Mouse (Mus musculus): ENCODE data around the gene Mis12. TPM values are rescaled to one million over a fixed set of nuclear protein-coding genes. Genes with fewer than 3 reads are reported as not detected.
A peak's percentile ranks its signal among the peaks of the same experiment; 100 is the strongest.

The Mis12 gene
- total RNA-seq, 2 experiments from 2014 or later, result 6.5 to 6.9 TPM

- intact Hi-C loops (cut with DNase I), result no loop called here
- DNase-seq, result peak in 1 of 2 experiments; percentile 7
Observed at GRCm38 (mm10) chr11:71012743-71013142, 6.7 kb upstream of the Mis12 start.

- no peak for DNase-seq
- intact Hi-C loops (cut with DNase I), result no loop called here
Observed at GRCm38 (mm10) chr11:71017051-71017450, 2.4 kb upstream of the Mis12 start.

GRCm38 (mm10) chr11:71018416-71019200 is 803 bp upstream of the Mis12 start:
- DNase-seq, result no peak
- intact Hi-C loops (cut with DNase I), result loop anchor here (2.0 kb wide), 1 partner anchor 14 kb away; the partner anchor contains the start of gene Dhx33

GRCm38 (mm10) chr11:71028280-71028679 is 8.9 kb downstream of the Mis12 start:
- DNase-seq, result no peak
- intact Hi-C loops (cut with DNase I), result loop anchor here (10.0 kb wide), 1 partner anchor 117 kb away; the partner anchor contains the start of gene Nlrp1a

- no peak for DNase-seq
- intact Hi-C loops (cut with DNase I), result loop anchor here (10.0 kb wide), 1 partner anchor 115 kb away; the partner anchor contains the start of gene Nlrp1a
Observed at GRCm38 (mm10) chr11:71029403-71030118, 10.2 kb downstream of the Mis12 start.

- intact Hi-C loops (cut with DNase I), result no loop called here
Observed at GRCm38 (mm10) chr11:71032070-71032469, 12.7 kb downstream of the Mis12 start.

GRCm38 (mm10) chr11:71032491-71033162 is 13.2 kb downstream of the Mis12 start:
- intact Hi-C loops (cut with DNase I), result no loop called here
- DNase-seq, result no peak

More at GRCm38 (mm10) chr11:71032070-71032469, 12.7 kb downstream of the Mis12 start:
- DNase-seq, result no peak

GRCm38 (mm10) chr11:71033163-71033761 is 13.9 kb downstream of the Mis12 start, which contains the start of gene 6330403K07Rik:
Gene 6330403K07Rik (minus strand): TSS chr11:71033513.
- no peak for DNase-seq
- intact Hi-C loops (cut with DNase I), result no loop called here

GRCm38 (mm10) chr11:71039526-71040298 is 20.3 kb downstream of the Mis12 start:
- intact Hi-C loops (cut with DNase I), result no loop called here
- no peak for DNase-seq

GRCm38 (mm10) chr11:71052554-71052953 is 33.1 kb downstream of the Mis12 start:
- intact Hi-C loops (cut with DNase I), result loop anchor here (1.0 kb wide), 1 partner anchor 69 kb away; the partner anchor contains the start of gene C1qbp
- DNase-seq, result no peak

GRCm38 (mm10) chr11:71076342-71076741 is 56.9 kb downstream of the Mis12 start:
- DNase-seq, result no peak
- intact Hi-C loops (cut with DNase I), result no loop called here

Other genes starting within 250 kb of the Mis12 start
- under 1 TPM; 0.47 to 0.89 TPM for gene Scimp, start 207.0 kb upstream of the Mis12 start, total RNA-seq (2021)
- 10 to 100 TPM; 35.9 to 36.5 TPM for gene Rabep1, start 174.8 kb upstream of the Mis12 start, total RNA-seq (2021)
- 10 to 100 TPM; 44.5 to 50.8 TPM for gene Nup88, start 49.6 kb upstream of the Mis12 start, total RNA-seq (2021)
- gene Rpain, start 49.4 kb upstream of the Mis12 start, total RNA-seq (2021), result 10 to 100 TPM; 16.8 to 18.4 TPM
- 100 to 1,000 TPM; 226 to 228 TPM for gene C1qbp, start 36.6 kb upstream of the Mis12 start, total RNA-seq (2021)
- 10 to 100 TPM; 10.6 to 10.7 TPM for gene Dhx33, start 15.2 kb upstream of the Mis12 start, total RNA-seq (2021)
- 10 to 100 TPM; 32.2 to 38.4 TPM for gene Derl2, start 230 bp downstream of the Mis12 start, total RNA-seq (2021)
- gene 6330403K07Rik, start 13.9 kb downstream of the Mis12 start, total RNA-seq (2021), result under 1 TPM; 0.22 to 0.44 TPM
- gene Nlrp1a, start 125.1 kb downstream of the Mis12 start, total RNA-seq (2021), result under 1 TPM; 0.92 to 1.00 TPM
- under 1 TPM in 1 of 2 experiments, not detected in 1; 0.17 TPM for gene Nlrp1b, start 211.1 kb downstream of the Mis12 start, total RNA-seq (2021)

Measured in heart, postnatal 36 days (tissue).